Mouse (Mus musculus) erythroblast, embryonic 14.5 days (primary cell): ENCODE data around the gene Lypd4. TPM values are rescaled to one million over a fixed set of nuclear protein-coding genes. Genes with fewer than 3 reads are reported as not detected.
A peak's percentile ranks its signal among the peaks of the same experiment; 100 is the strongest.

Experiments
- H3K27me3 ChIP-seq: 2 replicates; pipeline ENCODE4 v1.6.1; 2012; ENCODE audit warnings: inconsistent platforms; ENCODE audit not compliant: control insufficient read depth
- H3K36me3 ChIP-seq: 2 replicates; pipeline ENCODE4 v1.6.1; 2012; ENCODE audit warnings: mild to moderate bottlenecking, inconsistent platforms; ENCODE audit not compliant: control insufficient read depth
- H3K4me1 ChIP-seq: 2 replicates; pipeline ENCODE4 v1.6.1; 2012; ENCODE audit warnings: inconsistent platforms; ENCODE audit not compliant: control insufficient read depth
- H3K4me3 ChIP-seq: replicated peaks from 2 replicates; pipeline ENCODE3; 2012; ENCODE audit warnings: moderate library complexity, mild to moderate bottlenecking, inconsistent platforms
- H3K9me3 ChIP-seq: 2 replicates; pipeline ENCODE4 v1.6.1; 2012; ENCODE audit warnings: low read length, inconsistent platforms, mixed read lengths; ENCODE audit not compliant: control insufficient read depth
- GATA1 ChIP-seq: IDR thresholded peaks from 2 replicates; pipeline ENCODE4 v1.6.1; 2012; ENCODE audit warnings: low read length, inconsistent platforms, mixed read lengths
- TAL1 ChIP-seq: IDR thresholded peaks from 3 replicates; pipeline ENCODE4 v1.6.1; 2012; ENCODE audit warnings: low read length, inconsistent platforms, mixed read lengths
- polyA plus RNA-seq: library from polyadenylated mRNA; stranded (reverse); fragments of >175 nt; gene quantifications from 2 replicates; pipeline ENCODE4 v1.2.3, GENCODE M21; 2012

The Lypd4 gene
- polyA plus RNA-seq, 1 experiment = not detected

DNA sequence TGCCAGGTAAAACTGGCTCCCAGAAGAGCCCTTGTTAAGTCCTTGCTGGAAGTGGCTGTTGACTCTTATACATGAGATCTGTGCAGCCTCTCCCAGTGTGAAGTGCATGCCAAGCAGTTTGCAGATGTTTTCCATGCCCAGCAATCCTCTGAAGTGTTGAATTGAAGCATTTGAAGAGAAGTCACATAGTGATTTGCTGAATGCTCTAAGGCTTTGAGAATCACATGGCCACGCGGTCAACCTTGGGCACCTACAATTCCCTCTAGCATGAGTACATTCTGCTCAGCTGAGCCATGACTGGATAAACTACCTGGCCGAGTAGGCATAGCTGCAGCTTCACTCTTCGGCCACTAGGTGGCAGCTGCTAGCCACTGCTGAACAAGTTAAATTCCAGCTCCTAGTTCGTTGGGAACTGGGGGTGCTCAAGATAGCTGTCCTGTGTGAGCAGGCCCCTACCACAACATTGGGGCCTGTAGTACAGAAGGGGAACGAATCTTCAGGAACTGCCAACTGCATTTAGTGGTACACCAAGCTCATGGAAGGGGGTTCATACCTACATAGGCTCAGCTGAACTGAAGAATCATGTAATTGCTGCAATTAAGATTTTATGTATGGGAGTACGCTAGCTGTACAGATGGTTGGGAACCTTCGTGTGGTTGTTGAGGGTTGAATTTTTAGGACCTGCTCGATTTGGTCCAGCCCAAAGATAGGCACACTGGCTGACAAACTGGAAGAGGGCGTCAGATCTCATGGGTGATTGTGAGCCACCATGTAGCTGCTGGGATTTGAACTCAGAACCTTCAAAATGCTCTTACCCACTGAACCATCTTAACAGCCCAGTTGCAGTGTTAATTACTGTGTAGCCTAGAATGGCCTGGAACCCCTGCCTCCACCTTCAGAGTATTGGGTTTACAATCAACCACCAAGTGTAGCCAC is 20.8 kb upstream of the Lypd4 start:
- no peak for TF ChIP-seq GATA1
- H3K36me3 ChIP-seq = peaks cover 63% of the 10 kb centered on the region
- no peak overlapping the region for H3K4me3 ChIP-seq
- no peaks in the 10 kb centered on the region for H3K9me3 ChIP-seq
- peaks cover 29% of the 10 kb centered on the region for H3K4me1 ChIP-seq
- no peaks in the 10 kb centered on the region for H3K27me3 ChIP-seq

DNA sequence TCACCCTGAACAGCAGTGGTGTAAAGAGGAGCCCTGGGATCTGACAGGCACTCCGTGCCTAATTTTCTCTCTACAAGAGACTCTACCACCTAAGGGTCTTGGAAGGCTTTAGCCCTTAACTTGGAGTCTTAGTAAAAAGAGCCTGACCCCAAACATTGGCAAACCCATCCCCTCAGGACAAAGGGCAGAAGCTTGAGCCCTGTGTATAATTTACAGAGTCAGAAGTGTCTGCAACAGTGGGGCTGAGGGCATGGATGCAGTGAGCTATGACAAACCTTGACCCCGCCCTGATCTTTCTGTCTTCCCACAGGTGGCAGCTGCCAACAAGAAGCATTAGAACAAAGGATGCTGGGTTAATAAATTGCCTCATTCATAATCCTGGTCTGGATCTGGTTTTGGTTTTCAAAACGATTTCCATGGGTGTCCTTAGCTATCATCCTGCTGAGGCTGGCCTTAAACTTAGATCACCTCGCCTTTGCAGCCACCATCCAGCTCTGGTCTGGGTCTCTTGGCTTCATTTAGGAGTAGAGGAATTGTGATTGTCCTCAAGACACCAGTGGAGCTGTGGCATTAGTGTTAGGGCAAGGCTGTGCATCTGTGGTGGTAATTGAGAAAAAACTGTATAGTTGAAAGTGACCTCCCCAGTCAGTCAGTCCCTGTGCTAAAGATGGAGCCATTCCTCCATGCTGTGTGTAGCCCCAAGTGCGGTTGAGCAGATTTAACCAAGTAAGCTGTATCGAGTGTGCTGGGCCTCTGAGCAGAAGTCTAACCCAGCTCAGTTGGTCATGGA is 19.9 kb upstream of the Lypd4 start:
- no peak overlapping the region for H3K4me3 ChIP-seq
- no peak for TF ChIP-seq TAL1
- TF ChIP-seq GATA1 = no peak
- no peaks in the 10 kb centered on the region for H3K9me3 ChIP-seq
- peaks cover 36% of the 10 kb centered on the region for H3K4me1 ChIP-seq
- H3K27me3 ChIP-seq = no peaks in the 10 kb centered on the region
- H3K36me3 ChIP-seq = peaks cover 72% of the 10 kb centered on the region

DNA sequence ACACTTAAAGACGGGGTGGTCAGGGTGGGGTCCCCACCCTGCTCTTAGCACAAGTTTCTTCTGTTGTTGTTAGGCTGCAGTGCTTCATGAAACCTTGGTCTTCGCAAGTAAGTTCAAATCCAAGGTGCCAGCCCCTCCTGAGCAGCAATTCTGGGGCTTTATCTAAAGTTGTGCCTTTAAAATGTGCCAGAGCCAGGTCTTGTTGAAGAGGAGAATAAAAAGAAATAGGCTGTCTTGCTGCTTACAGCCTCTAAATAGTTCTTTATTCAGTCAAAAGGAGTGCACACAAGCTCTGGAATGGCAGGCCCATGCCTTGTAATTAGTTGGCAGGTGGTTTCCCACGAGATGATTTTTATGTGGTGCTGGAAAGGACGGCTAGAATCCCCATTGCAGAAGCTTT is 17.4 kb upstream of the Lypd4 start:
- no peaks in the 10 kb centered on the region for H3K9me3 ChIP-seq
- no peaks in the 10 kb centered on the region for H3K27me3 ChIP-seq
- TF ChIP-seq GATA1 (no peak), TAL1 (no peak)
- H3K36me3 ChIP-seq = peaks cover 70% of the 10 kb centered on the region
- peak overlapping the region; percentile 90 for H3K4me3 ChIP-seq
- H3K4me1 ChIP-seq = peaks cover 51% of the 10 kb centered on the region

DNA sequence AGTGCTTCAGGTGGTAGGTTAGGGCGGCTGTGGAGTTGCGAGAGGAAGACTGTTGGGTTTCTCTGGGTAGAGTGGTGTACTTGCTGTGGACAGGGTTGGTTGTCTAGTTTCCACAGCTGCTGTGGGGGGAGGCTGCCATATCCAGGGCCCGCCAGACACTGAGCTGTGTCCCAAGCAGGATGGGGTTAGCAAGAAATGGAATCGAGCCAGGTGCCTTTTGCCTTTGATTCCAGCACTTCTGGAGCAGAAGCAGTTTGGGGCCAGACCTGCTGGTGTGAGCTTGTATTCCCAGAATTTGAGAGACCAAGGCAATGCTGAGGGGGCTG is 16.5 kb upstream of the Lypd4 start:
- peaks cover 51% of the 10 kb centered on the region for H3K4me1 ChIP-seq
- no peaks in the 10 kb centered on the region for H3K27me3 ChIP-seq
- H3K36me3 ChIP-seq = peaks cover 66% of the 10 kb centered on the region
- peak overlapping the region; percentile 90 for H3K4me3 ChIP-seq
- H3K9me3 ChIP-seq = no peaks in the 10 kb centered on the region
- TF ChIP-seq TAL1 (no peak), GATA1 (no peak)

DNA sequence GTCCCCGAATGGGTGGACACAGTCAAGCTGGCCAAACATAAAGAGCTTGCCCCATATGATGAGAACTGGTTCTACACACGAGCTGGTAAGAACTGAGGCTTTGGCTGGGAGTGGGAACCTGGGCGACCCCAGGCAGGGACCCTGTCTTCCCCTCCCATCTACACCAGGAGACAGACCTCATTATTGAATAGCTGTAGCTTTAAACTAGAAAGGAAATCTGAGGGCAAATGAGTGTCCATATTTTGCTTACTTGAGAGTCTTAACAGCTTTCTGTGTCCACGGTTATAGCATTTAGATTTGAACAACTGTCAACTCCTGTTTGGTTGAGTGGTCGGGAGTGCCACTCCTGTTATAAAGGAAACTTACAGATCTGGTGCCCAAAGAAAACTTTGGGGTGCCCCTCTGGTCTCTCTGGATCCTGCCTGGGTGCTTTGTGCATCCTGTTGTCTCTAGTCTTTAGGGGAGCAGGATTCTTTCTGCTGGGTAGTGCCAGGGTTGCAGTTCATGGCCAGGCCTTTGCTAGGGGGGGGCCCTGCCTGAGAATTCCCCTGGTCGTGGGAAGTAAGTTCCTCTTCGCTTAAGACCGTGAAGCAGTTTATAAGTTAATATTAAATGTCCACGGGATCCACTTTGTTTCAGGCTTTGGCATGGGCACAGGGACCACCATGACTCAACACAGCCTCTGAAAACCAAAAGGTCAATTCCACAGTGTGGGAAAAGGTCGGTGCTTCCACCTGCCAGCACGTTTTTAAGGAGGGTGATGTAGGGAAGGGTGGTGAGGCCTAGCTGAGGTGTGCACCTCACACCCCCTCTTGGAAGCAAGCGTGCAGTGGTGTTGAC is 15.9 kb upstream of the Lypd4 start:
- no peaks in the 10 kb centered on the region for H3K27me3 ChIP-seq
- H3K4me1 ChIP-seq = peaks cover 49% of the 10 kb centered on the region
- no peak for TF ChIP-seq GATA1
- TF ChIP-seq TAL1 = no peak
- peak overlapping the region; percentile 90 for H3K4me3 ChIP-seq
- peaks cover 60% of the 10 kb centered on the region for H3K36me3 ChIP-seq
- no peaks in the 10 kb centered on the region for H3K9me3 ChIP-seq

DNA sequence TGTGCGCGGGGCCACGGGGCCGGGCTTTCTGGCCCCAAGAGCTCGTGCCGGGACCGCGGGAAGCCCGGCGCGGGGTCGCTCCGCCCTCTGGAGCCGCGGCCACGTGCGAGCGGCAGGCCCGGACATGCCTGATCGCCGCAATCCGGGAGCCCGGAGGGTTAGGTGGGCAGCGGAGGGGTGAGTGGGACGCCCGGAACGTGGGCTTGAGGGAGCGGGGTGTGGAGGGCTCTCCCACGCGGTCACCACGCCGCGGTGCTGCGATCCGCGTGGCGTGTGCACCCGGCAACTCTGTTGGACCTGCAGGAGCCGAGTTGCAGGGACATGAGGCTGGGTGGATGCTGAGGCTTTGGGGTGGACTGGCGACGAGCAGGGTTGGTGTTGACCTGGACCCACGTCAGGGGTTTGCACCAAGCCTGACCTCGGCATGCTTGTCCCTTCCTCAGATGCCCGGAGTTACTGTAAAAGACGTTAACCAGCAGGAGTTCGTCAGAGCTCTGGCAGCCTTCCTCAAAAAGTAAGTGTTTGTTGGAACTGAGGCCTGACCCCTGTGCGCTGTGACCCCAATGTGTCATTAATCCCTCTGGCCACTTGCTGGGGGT is 15.1 kb upstream of the Lypd4 start:
- peaks cover 49% of the 10 kb centered on the region for H3K4me1 ChIP-seq
- H3K36me3 ChIP-seq = peaks cover 51% of the 10 kb centered on the region
- H3K4me3 ChIP-seq = peak overlapping the region; percentile 90
- no peaks in the 10 kb centered on the region for H3K9me3 ChIP-seq
- no peak for TF ChIP-seq GATA1
- TF ChIP-seq TAL1 = no peak
- H3K27me3 ChIP-seq = no peaks in the 10 kb centered on the region; the same call in 1 of the 2 replicates

DNA sequence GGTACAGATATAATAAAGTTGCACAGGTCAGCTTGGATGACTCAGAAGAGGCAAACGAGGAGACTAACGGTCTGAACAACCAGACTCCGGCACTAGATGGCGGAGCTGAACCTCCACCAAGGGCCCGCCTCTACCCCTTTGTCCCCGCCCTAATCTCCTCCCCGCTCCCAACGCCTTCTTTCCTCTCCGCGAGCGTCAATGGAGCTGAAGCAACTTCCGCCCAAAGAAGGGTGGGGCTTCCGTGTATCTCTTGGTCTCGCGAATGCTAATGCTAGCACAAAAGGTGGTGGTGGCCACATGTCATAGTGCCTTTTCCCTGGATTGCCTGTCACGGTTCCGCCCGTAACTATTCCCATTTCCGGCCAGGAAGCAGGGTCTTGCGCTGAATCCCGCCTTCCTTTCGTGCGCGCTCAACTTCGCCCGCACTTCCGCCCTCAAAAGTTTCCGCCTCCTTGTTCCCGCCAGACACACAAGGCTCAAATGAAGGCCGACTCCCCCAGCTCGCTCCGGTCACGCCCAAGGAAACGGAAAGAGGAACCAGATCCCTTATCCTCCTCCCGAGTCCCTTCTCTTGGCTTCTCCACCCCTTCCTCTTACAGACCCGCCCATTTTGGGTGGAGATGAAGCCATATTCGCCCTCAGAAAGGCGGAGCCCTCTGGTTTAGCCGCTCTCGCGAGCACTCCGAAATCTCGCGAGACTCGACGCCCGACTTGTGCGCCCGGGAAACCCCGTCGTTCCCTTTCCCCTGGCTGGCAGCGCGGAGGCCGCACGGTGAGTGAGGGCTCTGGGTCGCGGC is 14.4 kb upstream of the Lypd4 start, which contains the start of gene Rps19:
Gene Rps19 (plus strand): TSS at position 476 of the 797 bp plus-strand sequence.
- H3K4me3 ChIP-seq = peak within 1 kb of the TSS; percentile 90
- H3K9me3 ChIP-seq = no peaks in the 10 kb centered on the region
- H3K4me1 ChIP-seq = peaks cover 49% of the 10 kb centered on the region
- TF ChIP-seq TAL1 = no peak
- peak; percentile 5; the same call in 1 of the 2 replicates for TF ChIP-seq GATA1
- peaks cover 44% of the 10 kb centered on the region for H3K36me3 ChIP-seq
- H3K27me3 ChIP-seq = no peaks in the 10 kb centered on the region; the same call in 1 of the 2 replicates
